Mouse (Mus musculus) embryonic facial prominence, embryonic 11.5 days (tissue): ENCODE results near the gene Gpx5. TPM values are rescaled to one million over a fixed set of nuclear protein-coding genes. Genes with fewer than 3 reads are reported as not detected.
"Not testable (repeated sequence)": the region's sequence is repeated elsewhere in the genome, so short reads cannot be mapped to it uniquely, and the experiment has no call there.

Source experiments
- ATAC-seq: fragments of 200-750 bp; cut with Nextera tagmentation; replicated peaks from 2 replicates; pipeline ENCODE4 v1.8.0; 2017; ENCODE audit warnings: low read depth; ENCODE audit not compliant: insufficient number of reproducible peaks, low FRiP score, low TSS enrichment
- DNase-seq: peaks from one replicate; pipeline ENCODE4 v3.0.0-alpha.2; 2015; ENCODE audit warnings: low spot score
- H3K27ac ChIP-seq: fragments of 300-500 bp; sonication (generic); replicated peaks from 2 replicates; pipeline ENCODE4 v1.5.1; 2014; ENCODE audit warnings: mild to moderate bottlenecking, low read depth, low read length, control low read depth
- H3K27me3 ChIP-seq: fragments of 300-500 bp; sonication (generic); 2 replicates; pipeline ENCODE4 v1.6.1; 2014; ENCODE audit warnings: mild to moderate bottlenecking, low read length, moderate library complexity, mixed read lengths; ENCODE audit not compliant: control insufficient read depth, insufficient read depth
- H3K36me3 ChIP-seq: fragments of 300-500 bp; sonication (generic); replicated peaks from 2 replicates; pipeline ENCODE4 v1.6.1; 2014; ENCODE audit warnings: low read depth, mild to moderate bottlenecking, low read length, moderate library complexity, mixed read lengths; ENCODE audit not compliant: control insufficient read depth, insufficient read depth
- H3K4me1 ChIP-seq: fragments of 300-500 bp; sonication (generic); 2 replicates; pipeline ENCODE4 v1.6.1; 2014; ENCODE audit warnings: low read length, mixed read lengths; ENCODE audit not compliant: control insufficient read depth, insufficient read depth
- H3K4me2 ChIP-seq: fragments of 300-500 bp; sonication (generic); 2 replicates; pipeline ENCODE4 v1.6.1; 2014; ENCODE audit warnings: low read depth, mild to moderate bottlenecking, control low read depth, low read length, moderate library complexity
- H3K4me3 ChIP-seq: fragments of 300-500 bp; sonication (generic); 2 replicates; pipeline ENCODE4 v1.5.1; 2014; ENCODE audit warnings: low read depth, low read length, control low read depth
- H3K9ac ChIP-seq: fragments of 300-500 bp; sonication (generic); replicated peaks from 2 replicates; pipeline ENCODE4 v1.6.1; 2014; ENCODE audit warnings: mild to moderate bottlenecking, control low read depth, low read length
- H3K9me3 ChIP-seq: fragments of 300-500 bp; sonication (generic); replicated peaks from 2 replicates; pipeline ENCODE4 v1.6.1; 2016; ENCODE audit warnings: mild to moderate bottlenecking, low read length, inconsistent platforms, mixed read lengths; ENCODE audit not compliant: control insufficient read depth
- whole genome bisulfite sequencing: fragments of 180-500 bp; shearing (Covaris S2); extraction: QIAGEN DNeasy Blood & Tissue Kit; methylation state at CpG from one replicate; pipeline ENCODE4 v1.1.7; 2014; 5-methylcytosine and 5-hydroxymethylcytosine counted together
- polyA plus RNA-seq: library from polyadenylated mRNA; unstranded; fragments of >200 nt; fragmentation: Nextera tagmentation; extraction: Ambion mirVana; gene quantifications from 2 replicates; pipeline ENCODE4 v1.2.1, GENCODE M21; 2014

Gene Gpx5
- polyA plus RNA-seq, 1 experiment from 2014 or later, result not detected

DNA sequence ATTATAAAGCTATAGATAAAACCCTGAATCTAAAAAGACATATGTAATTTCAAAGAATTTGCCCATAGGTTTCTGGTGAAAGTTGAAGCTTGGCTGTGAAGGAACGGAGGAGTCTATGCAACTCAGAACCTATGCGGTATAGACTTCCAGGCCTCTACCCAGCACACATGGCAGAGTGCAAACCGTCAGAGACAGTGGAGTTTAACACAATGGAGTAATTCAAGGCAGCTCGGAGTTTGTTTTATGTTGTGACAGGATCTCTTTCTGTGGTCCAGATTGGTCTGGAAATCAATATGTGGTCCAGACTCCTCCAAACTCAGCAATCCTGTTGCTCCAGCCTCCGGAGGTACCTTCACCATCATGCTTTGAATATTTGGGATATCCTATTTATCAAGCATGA is 39.5 kb downstream of the Gpx5 start:
- peak overlapping the region; percentile 67 for H3K4me2 ChIP-seq
- DNase-seq (no peak), ATAC-seq (no peak)
- peaks cover 3% of the 10 kb centered on the region; the same call in 1 of the 2 replicates for H3K27me3 ChIP-seq
- H3K27ac ChIP-seq, result no peak overlapping the region
- 16% methylated on average over 5 of the region's 5 CpGs for WGBS
- H3K9me3 ChIP-seq, result no peaks in the 10 kb centered on the region
- H3K4me3 ChIP-seq, result peak overlapping the region; percentile 48
- no peak overlapping the region for H3K9ac ChIP-seq
- no peaks in the 10 kb centered on the region for H3K36me3 ChIP-seq
- H3K4me1 ChIP-seq, result no peaks in the 10 kb centered on the region

DNA sequence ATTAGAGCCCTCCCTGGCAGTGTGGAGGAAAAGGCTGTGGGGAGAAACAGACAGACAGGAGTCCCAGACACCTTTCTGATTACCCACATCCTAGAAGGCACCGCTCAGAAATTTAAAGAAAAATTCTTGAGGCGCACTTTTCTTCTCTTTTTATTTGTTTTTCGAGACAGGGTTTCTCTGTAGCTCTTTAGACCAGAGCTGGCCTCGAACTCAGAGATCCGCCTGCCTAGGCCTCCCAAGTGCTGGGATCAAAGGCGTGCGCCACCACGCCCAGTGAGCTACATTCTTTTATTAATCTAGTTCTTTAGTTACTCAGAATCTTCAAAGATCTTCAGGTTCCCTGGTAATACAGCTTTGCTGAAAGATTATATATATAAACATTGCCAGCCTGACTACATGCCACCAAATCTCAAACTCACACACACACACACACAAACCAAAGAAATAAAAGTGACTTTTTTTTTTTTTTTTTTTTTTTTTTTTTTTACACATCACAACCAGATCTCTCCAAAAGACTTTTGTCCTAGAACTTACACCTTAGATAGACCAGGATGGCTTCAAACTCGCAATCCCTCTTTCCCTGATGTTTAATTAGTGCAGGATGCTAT is 42.4 kb downstream of the Gpx5 start:
- Histone ChIP-seq H3K9ac (no peak overlapping the region), H3K4me2 (no peak overlapping the region), H3K27me3 (peaks cover 3% of the 10 kb centered on the region; the same call in 1 of the 2 replicates), H3K4me1 (no peaks in the 10 kb centered on the region), H3K36me3 (no peaks in the 10 kb centered on the region), H3K9me3 (no peaks in the 10 kb centered on the region), H3K27ac (no peak overlapping the region), H3K4me3 (no peak overlapping the region)
- peak; percentile 44 for DNase-seq
- 33% methylated on average over 9 of the region's 9 CpGs for WGBS
- no peak for ATAC-seq

DNA sequence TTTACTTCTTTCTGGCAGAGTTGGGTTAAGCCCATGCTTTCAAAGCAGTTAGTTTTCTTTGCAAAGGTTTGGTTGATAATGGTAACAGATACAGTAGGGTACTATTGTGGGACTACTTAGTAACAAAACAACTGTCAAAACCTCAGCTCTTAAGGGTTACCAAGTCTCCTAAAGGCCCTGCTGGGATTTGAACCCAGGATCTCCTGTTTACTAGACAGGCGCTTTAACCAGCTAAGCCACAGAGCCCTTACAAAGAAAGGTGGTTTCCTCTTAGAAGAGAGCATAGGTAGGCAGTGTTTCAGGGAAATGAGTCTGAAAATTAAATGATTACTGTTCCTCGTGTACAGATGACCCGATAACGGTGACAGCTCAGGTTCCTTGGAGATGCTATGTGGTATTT is 43.5 kb downstream of the Gpx5 start:
- no peak overlapping the region for H3K4me2 ChIP-seq
- H3K27me3 ChIP-seq, result no peaks in the 10 kb centered on the region
- no peaks in the 10 kb centered on the region for H3K9me3 ChIP-seq
- H3K4me3 ChIP-seq, result no peak overlapping the region
- ATAC-seq, result no peak
- H3K4me1 ChIP-seq, result no peaks in the 10 kb centered on the region
- WGBS, result 16% methylated on average over 4 of the region's 4 CpGs
- H3K27ac ChIP-seq, result no peak overlapping the region
- H3K9ac ChIP-seq, result no peak overlapping the region
- no peaks in the 10 kb centered on the region for H3K36me3 ChIP-seq
- peak; percentile 45 for DNase-seq

DNA sequence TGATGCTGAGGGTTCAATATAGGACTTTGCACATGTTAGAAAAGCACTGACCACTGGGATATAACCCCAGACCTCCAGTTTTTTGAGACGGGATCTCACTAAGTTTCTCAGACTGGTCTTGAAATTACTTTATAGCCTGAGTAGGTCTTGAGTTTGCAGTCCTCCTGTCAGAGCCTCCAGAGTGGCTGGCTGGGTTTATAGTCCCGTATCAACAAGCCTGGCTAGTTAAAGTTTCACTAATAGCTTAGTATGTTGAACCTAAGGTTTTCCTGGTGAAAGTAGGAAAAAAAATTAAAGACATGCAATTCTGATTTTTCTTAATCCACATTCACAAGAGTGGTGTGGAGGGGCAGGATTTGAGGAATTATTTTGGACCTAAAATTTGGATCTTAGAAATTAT is 46.3 kb downstream of the Gpx5 start:
- Histone ChIP-seq H3K4me1 (no peaks in the 10 kb centered on the region; the same call in 1 of the 2 replicates), H3K4me2 (no peak overlapping the region), H3K27ac (no peak overlapping the region), H3K9me3 (no peaks in the 10 kb centered on the region), H3K36me3 (no peaks in the 10 kb centered on the region), H3K4me3 (no peak overlapping the region), H3K27me3 (no peaks in the 10 kb centered on the region; the same call in 1 of the 2 replicates), H3K9ac (no peak overlapping the region)
- WGBS, result 81% methylated on average over 2 of the region's 2 CpGs
- DNase-seq (no peak), ATAC-seq (no peak)

DNA sequence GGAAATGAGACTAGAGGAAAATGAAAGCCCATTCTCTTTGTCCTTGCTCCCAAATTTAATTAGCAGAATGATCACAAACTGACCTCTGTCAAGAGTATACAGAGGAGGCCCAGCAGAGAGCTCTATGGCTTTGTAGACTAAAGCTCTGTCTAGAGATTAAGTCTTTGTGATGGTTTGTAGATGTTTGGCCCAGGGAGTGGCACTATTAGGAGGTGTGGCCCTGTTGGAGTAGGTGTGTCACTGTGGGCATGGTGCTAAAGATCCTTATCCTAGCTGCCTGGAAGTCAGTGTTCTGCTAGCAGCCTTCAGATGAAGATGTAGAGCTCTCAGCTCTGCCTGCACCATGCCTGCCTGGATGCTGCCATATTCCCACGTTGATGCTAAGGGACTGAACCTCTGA is 47.6 kb downstream of the Gpx5 start:
- not testable (repeated sequence) for ATAC-seq, H3K36me3 ChIP-seq, H3K4me2 ChIP-seq, H3K9ac ChIP-seq, H3K9me3 ChIP-seq, DNase-seq, H3K27ac ChIP-seq, H3K4me3 ChIP-seq, H3K4me1 ChIP-seq, H3K27me3 ChIP-seq
- 50% methylated on average over 1 of the region's 1 CpGs for WGBS

DNA sequence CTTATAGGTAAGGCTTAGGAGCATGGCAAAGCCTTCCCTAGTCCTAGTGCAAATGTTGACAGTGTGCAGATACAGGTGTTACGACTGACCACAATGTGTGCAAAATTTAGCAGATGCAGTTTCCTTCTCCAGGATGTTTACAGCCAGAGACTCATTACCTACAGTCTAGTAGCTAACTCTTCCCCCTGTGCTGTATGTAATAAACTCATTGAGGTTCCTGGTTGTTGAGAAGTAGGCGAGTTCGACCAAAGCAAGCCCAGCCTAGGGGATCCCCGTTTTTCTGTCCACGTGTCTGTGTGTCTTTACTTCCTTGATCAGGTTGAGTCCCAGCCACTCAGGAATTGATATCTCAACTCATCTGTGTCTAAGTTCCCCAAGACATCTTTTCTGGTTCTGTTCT is 48.4 kb downstream of the Gpx5 start:
- no peaks in the 10 kb centered on the region for H3K9me3 ChIP-seq
- no peaks in the 10 kb centered on the region for H3K36me3 ChIP-seq
- H3K9ac ChIP-seq, result no peak overlapping the region
- H3K27me3 ChIP-seq, result no peaks in the 10 kb centered on the region; the same call in 1 of the 2 replicates
- no peak overlapping the region for H3K4me3 ChIP-seq
- H3K4me2 ChIP-seq, result no peak overlapping the region
- no peak overlapping the region for H3K27ac ChIP-seq
- H3K4me1 ChIP-seq, result no peaks in the 10 kb centered on the region; the same call in 1 of the 2 replicates
- 73% methylated on average over 5 of the region's 5 CpGs for WGBS
- ATAC-seq, result no peak
- no peak for DNase-seq

DNA sequence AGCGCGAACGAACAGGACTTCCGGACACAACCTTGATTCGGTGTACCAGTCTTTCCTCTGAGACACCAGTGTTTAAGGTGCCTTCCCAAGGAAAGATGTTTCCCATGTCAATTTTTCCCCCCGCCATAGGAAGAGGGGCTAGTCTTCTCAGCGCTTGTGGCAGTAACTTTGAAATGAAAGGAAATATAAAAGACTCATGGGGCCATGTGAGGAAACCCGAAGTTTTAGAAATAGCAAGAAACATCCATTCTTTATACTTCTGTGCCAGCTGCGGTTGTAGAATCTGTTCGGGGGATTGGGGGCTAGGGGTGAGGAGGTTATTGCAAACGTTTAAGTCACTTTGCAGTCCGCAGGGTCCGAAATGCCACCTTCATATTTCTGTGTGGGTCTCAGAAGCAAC is 49.3 kb downstream of the Gpx5 start:
- DNase-seq (no peak), ATAC-seq (no peak)
- Histone ChIP-seq H3K27ac (no peak overlapping the region), H3K9ac (no peak overlapping the region), H3K4me3 (peak overlapping the region; percentile 12), H3K36me3 (no peaks in the 10 kb centered on the region), H3K4me2 (peak overlapping the region; percentile 27), H3K27me3 (no peaks in the 10 kb centered on the region; the same call in 1 of the 2 replicates), H3K4me1 (no peaks in the 10 kb centered on the region; the same call in 1 of the 2 replicates), H3K9me3 (no peaks in the 10 kb centered on the region)
- 21% methylated on average over 13 of the region's 13 CpGs for WGBS

DNA sequence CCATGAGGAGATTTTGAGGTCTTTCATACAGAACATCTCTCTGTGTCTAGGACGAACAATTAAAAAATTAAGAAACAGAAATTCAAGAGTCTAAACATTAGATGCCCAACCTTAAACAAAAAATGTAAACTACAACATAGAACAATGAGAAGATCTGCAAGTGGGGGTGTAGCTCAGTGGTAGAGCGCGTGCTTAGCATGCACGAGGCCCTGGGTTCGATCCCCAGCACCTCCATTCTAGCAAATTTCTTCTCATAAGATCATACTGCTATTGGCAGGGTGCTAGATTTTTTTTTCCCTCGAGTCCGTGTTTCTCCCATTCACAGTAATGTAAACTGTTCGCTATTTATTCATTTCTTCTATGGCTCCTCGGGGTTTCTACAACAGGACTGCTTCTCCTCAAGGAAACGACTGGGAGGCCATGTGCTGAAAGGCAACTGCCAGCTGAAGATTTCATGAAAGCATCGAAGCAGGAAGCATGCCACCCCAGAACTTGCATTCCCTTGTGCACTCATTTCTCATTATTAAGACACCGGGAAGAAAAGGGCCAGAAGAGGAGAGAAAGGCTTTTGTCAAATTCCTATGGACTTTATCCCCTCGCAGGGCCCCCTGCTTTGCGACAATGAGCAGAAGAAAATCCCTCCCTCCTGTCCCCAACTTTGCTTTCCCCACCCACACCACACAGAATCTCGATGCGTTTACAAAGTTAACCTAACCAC is 50.0 kb downstream of the Gpx5 start:
- H3K4me2 ChIP-seq, result peak overlapping the region; percentile 27
- no peak overlapping the region for H3K27ac ChIP-seq
- H3K9me3 ChIP-seq, result no peaks in the 10 kb centered on the region
- peak overlapping the region; percentile 12 for H3K4me3 ChIP-seq
- H3K9ac ChIP-seq, result 0 out of 2 replicates have a peak overlapping the region, but pooled peaks have one; percentile 22
- no peaks in the 10 kb centered on the region for H3K36me3 ChIP-seq
- no peaks in the 10 kb centered on the region; the same call in 1 of the 2 replicates for H3K4me1 ChIP-seq
- no peaks in the 10 kb centered on the region; the same call in 1 of the 2 replicates for H3K27me3 ChIP-seq
- ATAC-seq (no peak), DNase-seq (peak; percentile 62)
- 7% methylated on average over 16 of the region's 16 CpGs for WGBS
